Mouse (Mus musculus) heart, adult 11 months (tissue): Measurements from ENCODE around the gene Galnt15.
"Not testable (repeated sequence)": the region's sequence is repeated elsewhere in the genome, so short reads cannot be mapped to it uniquely, and the experiment has no call there.

Source experiments
- DNase-seq: peaks from one replicate; pipeline ENCODE4 v3.0.0; 2022

Galnt15 gene

DNA sequence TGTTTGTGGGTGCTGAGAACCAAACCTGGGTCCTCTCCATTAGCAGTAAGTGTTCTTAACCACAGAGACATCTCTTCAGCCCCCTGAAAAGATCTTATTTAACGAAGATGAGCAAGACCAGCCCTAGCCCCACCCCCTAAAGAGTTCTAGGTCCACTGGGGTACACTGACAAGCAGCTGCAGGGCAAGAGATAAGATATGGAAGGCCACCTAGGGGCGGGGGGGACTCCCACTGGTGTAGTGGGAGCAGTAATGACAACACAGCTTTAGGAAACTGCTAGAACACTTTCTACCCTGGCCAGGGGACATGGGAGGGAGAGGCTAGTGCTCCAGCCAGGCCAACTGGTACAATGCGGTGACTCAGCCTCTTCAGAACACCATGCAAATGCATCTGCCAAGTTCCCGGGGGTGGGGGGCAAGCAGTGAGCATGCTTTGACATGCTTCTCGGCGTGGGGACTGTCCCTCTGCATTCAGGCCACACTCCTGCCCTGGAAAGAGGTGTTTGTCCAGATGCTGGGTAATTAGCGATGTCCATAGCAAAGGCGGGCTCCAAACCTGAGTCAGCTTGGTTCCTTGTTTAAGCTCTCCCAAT is 9.0 kb downstream of the Galnt15 start:
- peak; percentile 96 for DNase-seq

DNA sequence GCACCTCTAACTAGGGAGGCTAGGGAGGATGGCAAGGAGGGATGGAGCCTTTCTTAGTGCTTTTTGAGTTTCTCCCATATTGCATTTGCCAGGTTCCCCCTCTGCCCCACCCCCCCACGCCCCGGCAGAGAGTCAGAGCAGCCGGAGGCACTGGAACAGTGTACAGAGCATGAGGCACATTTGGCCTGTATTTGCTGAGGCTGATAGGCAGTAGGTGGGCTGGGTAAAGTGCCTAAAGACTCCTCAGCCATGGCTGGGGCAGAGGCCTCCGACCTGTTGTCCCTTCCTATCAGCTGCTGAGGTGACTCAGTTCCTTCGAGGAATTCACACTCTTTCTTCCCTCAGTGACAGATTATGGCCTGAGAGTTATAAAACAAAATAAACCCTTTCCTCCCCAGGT is 13.3 kb downstream of the Galnt15 start:
- no peak for DNase-seq

DNA sequence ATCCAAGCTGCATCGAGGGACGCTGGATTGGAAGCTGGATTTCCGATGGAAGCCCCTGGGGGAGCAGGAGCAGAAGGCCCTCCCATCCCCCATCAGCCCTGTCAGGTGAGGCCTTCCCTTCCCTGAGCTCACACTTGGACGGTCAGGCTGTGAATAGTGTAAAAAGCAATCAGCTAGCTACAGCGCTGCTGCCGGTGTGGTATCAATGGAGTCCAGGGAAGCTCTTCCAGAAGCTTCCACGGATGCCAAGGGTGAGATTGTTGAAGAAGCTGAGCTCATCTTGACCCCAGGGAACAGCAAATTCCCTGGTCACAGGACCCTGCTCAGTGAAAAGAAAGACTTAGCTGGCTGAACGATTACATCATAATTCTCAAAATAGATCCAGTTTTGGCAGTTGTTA is 17.6 kb downstream of the Galnt15 start:
- DNase-seq, result peak; percentile 93

DNA sequence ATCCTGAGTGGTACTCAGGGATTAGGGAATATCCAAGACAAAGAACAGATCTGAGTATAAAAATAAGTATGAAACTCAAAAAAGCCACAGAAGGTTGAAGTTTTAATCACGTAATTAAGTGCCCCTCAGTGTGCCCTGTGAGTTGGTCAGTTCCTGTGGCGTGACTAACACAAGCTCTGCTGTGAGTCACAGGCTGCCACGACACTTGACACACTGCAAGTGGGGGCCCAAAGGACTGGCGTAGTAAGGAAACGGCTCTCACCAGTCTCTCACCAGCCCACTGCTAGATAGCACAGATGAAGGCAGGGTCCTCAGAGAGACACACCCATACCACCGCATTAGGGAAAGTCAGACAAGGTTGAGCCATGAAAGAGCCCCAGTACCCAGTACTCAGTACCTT is 21.4 kb downstream of the Galnt15 start:
- DNase-seq, result no peak

DNA sequence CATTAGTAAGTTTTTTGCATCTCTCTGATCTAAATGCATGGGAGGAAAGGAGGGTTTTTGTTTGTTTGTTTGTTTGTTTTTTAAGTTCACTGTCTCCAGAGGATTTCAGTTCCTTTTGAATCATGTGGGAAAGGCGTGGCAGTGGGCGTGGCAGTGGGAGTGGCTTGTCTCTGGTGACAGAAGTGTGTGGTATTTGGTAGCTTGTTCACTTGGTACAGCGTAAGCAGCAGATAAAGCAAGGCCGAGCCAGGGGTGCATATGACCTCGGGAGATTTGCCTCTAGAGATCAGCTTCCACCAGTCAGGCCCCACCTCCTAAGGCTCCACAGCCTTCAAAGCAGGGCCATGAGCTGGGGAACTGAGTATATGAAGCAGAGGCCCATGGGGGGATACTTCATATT is 25.1 kb downstream of the Galnt15 start:
- DNase-seq, result peak; percentile 80

DNA sequence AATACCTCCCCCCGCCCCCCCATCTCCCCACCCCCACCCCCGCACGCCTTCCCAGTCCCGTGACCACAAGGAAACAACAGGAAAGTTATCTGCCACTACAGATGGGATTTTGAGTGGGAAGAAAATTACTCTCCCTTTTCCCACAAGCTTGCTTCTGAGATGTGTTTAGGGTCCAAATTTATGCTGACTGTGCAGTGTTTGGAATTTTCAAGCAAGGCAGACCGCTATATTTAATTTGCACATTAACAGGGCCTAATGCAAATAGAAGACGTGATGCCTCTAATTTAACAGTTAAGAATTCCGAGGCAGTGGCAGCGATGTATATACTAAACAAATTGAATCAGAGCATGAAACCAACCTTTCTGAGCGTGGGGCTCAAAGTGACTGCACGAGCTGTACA is 26.0 kb downstream of the Galnt15 start:
- DNase-seq, result no peak

DNA sequence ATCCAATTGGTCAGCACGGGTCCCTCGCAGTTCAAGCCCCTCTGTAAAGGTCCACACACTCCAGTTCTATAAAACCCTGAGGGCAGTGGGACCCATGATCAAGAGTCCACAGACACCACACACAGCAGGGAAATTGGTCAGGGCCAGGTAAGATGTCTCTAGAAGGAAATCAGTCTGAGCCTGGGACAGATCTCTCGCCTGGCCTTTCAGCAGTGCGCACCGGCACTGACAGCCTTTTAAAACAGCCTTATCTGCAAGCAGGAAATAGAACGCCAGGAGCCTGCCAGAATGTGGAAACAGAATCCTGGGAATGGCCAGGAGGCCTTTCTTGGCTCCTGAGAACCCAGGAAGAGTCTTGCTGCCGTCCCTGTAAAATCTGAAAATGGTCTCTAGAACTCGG is 27.0 kb downstream of the Galnt15 start:
- peak; percentile 93 for DNase-seq

DNA sequence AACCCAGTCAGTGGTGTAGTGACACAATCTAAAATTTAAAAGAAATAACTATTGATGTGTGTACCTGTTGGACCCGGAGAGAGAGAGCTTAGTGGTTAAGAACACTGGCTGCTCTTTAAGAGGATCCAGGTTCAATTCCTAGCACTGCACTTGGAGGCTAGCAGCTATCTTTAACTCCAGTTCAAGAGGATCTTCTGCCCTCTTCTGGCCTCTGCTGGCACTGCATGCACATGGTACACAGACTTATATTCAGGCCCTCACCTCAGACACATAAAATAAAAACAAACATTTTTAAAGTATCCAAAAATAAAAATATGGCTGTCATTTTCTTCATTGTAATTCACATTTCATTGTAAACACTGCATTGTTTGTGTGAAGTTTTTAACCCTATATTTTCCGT is 27.9 kb downstream of the Galnt15 start:
- DNase-seq, result peak; percentile 86

DNA sequence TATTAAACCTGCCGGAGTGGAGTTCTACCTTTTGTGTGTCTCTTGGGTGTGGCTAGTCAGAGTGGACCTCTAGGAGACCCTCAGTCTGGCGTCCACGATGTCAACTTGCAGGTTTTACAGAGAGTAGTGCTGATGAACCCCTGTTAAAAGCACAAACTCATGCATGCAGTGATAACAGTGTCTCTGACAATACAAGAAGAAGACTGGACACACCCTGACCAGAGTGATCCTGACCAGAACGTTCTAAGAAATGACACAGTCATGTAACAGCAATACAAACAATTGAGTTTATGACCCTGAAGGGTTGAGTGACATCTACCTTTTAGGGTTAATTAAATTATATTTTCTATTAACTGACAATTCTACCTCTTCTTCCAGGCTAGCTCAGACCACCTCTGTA is 28.9 kb downstream of the Galnt15 start:
- no peak for DNase-seq

DNA sequence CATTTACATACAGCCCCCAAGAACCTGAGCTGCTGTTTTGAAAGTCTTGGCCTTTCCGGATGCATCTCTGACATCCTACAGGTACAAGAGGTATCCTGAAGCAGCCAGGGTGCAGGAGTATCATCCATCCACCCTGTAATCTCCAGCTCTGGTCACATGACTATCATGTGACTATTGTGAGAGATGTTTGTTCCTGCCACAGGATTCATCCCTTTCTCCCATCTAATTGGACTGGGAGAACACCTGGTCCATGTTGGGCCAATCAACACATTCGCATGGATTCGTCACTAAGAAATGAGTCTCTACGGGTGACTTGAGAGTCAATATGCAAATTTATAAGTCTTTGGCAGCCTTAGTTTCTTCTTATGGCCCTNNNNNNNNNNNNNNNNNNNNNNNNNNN is 32.6 kb downstream of the Galnt15 start:
- DNase-seq, result no peak

DNA sequence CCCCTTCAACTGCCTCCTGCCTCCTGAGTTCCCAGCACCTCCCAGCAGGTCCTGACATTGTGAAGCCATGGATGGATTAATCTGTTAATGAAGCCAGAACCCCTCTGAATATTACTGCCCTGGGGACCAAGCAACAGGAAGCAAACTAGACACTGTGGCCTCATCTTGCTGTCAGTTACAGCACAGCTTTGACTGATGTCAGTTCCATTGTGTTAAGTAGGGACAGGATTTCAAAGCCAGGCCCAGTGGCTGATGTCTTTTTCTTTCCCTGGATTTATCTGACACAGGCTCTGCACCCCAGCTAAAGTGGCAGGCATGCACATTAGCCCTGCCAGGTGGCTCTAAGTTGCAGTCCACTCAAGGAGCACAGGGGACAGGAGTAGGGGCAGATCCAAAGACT is 44.0 kb downstream of the Galnt15 start:
- DNase-seq, result no peak

DNA sequence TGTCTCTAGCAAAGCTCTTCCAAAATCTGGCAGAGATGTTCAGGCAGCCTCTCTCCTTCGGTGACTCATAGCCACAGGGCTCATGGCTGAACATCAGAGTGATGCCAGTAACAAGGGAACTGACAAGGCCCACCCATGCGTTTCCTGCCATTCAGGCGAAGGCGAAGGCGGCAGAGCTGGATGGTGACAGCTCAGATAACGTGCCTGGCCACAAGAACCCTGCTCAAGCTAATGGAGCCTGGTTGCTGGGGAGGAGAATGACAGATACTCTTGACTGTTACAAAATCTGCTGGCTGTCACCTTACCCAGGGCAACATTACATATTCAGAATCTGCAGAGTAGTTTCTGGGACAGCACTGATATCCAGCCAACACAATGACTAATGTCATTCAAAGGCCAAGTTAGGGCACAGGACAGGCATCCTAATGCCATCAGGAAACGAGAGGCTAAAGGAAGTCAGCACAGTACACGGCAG is 44.5 kb downstream of the Galnt15 start:
- peak; percentile 98 for DNase-seq

DNA sequence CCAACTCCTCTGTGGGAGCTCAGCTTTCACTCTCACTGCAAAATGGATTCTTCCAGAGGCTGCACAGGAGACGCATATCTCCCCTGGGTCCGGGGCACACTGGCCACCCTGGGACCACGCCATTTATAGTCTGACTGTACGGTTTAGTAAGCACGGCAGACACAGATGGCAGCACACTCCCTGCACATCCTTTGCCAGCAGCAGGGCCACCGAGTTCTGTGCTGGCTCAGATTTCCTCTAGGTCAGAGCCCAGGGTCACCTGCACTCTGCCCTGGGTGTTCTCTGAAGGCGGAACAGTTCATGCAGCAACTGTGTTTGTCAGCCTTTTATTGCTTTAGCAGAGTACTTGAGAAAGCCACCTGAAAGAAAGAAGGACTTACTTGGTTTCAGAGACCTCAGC is 45.1 kb downstream of the Galnt15 start:
- DNase-seq, result peak; percentile 90

DNA sequence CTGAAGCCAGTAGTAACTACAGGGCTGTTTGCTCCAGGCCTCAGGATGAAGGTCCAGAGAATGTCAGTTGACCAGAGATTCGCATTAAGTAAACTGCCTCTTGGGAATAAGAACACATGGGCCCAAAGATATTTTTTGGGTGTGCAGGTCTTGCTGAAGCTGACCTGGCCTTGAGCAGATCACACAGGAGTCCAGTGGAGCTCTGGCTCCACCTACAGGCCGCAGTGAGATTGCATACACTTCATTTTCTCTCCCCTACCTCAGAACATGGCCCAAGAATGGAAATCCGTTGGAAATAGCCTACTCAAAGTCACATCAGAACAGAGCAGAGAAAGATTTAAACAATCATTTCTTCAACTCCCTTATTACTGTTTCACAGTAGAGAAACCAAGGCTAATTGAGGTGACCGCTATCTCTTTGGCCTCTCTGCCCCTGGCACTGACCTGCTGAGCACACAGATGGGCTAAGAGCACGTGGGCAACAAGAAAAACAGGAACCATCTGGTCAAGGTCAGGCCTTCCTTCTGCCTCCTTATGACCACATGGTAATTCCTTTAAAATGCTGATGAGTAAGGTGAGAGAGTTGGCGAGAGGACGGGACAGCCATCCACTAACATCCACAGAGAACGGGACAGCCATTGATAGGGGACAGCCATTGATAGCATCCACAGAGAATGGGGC is 48.2 kb downstream of the Galnt15 start:
- DNase-seq, result peak; percentile 92

DNA sequence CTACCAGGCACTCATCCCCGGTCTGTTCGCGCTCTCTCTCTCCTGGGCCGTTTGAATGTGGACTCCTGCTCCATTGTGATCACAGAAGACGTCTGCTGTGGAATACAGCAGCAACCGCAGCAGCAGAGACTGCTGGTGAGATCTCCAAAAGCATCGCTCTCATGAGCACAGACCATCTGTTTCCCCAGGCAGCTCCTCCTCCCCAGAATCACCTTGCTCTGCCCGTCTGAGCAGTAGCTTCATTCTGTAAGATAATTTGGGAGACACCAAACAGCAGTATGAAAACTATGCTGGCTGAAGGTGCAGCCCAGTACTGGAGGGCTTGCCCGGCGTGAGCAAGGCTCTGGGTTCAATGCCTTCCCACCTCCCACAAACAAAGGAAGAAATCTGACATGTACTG is 52.2 kb downstream of the Galnt15 start:
- peak; percentile 60 for DNase-seq

DNA sequence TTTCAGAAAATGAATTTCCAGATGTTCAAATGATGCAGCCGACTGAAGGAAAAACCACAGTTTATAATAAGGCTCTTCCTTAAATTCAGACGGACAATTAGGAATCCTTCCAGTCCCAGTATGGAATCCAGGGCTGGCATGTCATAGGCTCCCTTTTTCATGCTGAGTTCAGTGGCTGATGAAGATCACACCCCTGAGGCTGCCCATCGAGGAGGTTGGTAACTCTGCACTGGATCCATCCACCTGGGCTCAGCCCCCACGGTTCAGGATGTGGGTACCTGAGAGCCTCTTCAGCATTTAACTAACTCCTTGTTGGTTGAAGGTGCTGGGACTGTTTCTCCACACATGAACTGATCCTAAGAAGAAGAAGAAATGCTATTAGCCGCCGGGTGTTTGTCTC is 54.1 kb downstream of the Galnt15 start:
- DNase-seq, result peak; percentile 83

DNA sequence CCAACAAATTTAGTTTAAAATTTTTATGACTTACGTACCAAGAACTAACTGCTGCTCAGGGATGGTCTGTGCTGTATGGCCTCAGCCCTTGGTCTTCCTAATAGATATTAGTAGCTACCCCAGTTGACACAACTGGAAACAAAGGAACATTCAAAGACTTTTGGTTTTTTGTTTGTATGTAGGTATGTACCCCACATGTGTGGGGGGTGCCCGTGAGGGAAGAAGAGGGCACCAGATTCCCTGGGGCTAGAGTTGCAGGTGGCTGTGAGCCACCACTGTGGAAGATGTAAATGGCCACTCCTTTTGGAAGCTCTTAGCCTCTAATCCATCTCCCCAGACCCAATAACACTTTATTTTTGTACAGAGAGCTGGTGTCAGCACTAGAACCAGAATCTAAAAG is 54.7 kb downstream of the Galnt15 start:
- peak; percentile 67 for DNase-seq

DNA sequence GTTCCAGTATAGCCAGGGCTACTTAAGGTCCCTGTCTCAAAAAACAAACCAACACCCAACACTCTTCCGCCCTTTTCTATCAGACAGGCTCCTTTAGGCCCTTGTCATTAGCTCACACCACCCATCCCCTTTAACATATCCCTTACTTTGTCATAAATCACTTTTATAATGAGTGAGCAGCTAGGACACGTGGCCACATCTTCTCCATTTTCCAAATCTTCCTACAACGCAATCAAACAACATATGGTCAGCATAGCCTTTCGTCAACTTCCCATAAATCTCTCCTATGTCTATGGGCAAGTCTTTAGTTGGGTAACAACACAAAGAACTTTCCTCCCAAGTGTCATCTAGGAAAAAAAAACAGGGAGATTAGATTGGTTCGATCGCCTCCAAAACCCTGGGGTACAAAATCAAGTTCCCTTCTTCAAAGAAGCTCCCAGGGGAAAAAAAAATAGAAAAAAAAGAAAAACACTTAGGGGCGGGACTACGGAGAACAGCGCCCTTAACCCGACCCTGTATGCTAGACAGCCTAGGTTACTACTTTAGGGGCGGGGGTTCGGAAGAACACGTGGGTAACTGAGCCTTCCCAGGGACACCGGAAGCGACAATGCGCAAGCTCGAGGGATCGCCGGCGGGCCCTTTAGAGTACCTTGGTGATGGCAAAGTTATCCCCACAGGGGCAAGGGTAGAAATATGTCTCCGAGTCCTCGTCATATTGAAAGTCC is 56.1 kb downstream of the Galnt15 start, which contains the start of gene Oxnad1:
Oxnad1 (plus strand) TSS at position 614 of the 725 bp plus-strand sequence.
- no peak for DNase-seq

DNA sequence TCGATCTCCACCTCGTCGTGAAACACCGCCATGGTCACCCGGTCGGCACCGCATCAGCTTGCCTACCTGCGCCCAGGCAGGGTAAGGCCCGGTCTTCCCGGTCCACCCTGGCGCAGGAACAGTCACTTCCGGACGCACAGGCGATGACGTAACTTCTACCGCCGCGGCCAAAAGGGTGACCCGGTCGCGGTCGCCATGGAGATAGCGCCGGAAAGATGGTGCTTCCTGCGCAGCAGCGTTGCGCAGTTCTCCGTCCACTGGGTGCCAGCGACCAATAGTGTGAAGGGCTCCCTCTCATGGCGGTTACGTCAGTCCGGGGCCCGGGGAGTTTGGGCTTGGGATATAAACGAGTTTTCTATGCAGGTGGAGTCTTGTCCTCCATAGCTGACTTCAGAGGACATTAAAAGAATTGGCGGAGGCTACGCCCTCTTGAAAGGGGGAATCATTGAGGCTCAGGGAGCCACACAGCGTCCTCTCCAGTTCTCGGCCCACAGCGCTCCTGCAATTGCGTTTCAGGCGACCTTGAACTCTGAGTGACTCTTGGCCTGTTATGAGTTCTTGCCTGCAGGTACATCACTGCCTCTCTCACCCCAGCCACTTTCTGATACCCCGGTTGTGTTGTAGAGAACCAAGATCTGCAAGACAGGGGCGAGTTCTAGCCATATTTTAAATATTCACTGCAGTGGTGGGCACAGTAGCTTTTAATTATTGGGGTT is 56.9 kb downstream of the Galnt15 start, which contains the start of gene Dph3:
Dph3 (minus strand) TSS at position 244 of the 716 bp plus-strand sequence.
- DNase-seq, result peak; percentile 100

DNA sequence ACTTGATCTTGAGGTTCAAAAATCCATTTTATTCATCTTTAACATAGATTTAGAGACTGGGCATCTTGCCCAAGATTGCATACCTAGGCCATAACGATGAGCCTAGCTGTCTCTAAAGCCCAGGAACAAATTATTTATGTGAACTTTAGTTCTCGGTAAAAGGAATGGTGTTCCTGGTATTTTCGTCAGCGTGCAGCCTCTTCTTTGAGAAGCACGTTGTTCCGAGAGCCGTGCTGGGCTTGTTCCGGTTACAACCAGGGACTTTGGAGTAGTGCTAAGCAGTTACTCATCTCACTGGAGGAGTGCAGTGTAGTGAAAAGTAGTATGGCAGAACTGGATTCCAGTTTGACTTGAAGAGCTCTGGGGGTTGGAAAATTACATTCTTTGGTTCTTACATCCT is 57.4 kb downstream of the Galnt15 start:
- peak; percentile 75 for DNase-seq

DNA sequence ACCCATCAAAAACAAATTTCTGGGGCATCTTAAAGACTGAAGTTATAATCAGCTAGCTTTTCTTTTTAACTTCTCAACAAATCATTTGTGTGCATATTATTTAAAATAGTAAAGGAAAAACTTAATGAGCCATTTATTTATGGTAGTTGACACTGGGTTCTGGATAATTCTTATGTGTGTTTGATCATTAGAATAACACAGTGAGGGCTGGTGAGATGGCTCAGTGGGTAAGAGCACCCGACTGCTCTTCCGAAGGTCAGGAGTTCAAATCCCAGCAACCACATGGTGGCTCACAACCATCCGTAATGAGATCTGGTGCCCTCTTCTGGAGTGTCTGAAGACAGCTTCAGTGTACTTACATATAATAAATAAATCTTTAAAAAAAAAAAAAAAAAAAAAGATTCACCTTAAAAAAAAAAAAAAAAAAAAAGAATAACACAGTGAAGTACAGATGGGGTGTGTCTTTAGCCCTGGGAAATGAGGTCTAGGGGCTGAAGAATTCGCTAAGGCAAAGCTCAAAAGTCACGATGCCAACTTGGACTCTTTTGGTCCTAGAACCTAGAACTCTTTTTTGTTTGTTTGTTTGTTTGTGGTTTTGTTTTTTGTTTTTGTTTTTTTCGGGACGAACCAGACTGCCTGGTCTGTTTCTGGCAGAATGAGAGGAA is 58.9 kb downstream of the Galnt15 start:
- DNase-seq, result not testable (repeated sequence)

DNA sequence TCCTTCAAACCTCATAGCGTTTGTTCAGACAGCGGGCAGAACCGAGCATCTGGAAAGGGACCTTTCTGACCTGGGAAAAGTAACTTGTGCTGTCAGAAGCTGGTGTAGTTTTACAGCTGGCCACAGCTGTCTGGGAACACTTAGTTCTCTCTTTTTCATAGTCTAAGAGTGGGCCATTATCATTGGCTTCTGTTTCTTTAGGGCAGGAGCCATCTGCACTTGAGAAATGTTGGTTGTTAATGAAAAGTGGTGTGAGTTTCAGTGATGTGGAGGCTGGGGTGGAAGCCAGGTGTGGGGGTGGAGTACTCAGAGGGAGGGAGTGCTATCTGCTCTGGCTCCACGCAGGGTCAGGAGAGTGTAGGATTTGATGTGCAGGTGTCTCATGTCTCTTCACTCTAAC is 62.3 kb downstream of the Galnt15 start:
- DNase-seq, result peak; percentile 96

DNA sequence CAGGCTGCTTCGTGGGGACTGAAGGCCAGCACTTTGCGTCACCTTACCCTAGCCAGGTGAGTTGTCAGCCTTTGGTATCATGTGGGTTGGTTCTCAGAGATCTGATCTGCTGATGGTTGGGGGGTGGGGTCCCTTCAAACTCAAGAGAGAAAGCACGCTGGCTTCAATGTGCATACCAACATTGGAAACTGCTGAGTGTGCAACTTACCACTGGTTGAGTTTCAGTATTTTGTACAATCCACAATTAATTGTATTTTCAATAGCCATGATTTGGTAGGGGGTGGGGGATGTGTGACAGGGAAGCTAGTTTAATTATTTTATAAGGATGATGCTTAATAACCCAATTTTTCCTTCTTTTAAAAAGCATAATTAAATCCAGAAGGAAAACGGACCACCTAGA is 62.9 kb downstream of the Galnt15 start:
- DNase-seq, result no peak
